Mouse (Mus musculus): ENCODE results near the gene Olfr325. TPM values are rescaled to one million over a fixed set of nuclear protein-coding genes. Genes with fewer than 3 reads are reported as not detected.

Gene Olfr325
- total RNA-seq, 2 experiments from 2014 or later, result not detected

DNA sequence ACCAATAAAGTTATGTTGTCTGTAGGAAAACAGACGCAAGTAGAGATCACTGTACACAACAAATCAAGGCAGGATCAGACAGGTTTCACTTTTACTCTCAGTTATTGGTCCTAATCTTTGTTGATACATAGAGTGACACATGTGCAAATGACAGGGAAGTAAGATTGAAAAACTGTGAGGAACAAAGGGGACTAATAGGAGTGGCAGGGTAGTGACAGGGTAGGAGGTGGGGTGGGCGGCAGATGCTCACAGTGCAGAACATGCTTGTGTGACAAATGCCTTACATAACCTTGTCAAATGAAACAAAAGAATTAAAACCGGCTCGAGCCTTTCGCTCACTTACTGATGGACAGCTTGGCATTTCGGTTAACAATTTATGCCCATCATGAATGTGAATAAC lies 41.3 kb downstream of the Olfr325 start:
- DNase-seq (ENCODE audit: low spot score in 2 of 2), result no peak
- intact Hi-C loops (cut with DNase I), result no loop called here

DNA sequence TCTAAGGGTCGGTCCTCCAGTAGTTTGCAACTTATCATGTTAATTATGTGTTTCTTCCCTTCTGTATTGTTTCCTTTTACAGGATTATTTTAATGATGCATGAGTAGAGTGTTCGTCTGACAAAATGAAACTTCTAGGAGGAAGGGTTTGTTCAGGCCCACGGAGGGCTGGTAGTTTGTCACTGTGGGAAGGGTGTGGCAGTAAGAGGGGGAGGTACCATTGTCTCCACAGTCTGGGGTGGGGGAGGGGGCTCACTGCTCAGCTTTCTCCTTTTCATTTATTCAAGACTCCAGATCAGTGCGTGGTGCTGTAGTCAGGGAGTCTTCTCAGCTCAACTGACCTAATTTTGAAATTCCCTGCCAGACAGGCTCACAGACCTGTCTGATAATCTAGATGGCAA lies 48.6 kb downstream of the Olfr325 start:
- intact Hi-C loops (cut with DNase I), result no loop called here
- DNase-seq (ENCODE audit: low spot score in 2 of 2), result no peak

DNA sequence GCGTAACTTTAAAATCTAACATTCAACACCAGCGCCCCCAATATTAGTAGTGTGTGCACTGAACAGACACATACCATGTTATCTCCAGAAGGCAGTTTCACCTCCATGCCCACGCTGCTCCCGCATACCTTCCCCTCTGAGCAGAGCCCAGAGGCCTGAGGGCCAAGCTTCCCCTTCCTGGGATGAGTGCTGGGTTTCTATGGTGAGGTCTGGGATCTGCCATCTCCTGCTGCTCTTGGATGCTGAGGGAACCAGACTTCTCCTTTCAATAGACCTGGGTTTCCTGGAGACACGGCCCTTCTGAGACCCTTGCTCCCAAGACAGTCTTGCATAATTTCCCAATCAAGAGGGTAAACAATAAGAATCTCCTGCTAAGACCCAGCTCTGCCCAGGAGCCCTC lies 52.9 kb downstream of the Olfr325 start, which contains the start of gene Olfr323:
Olfr323 (minus strand) TSS at position 101 of the 400 bp plus-strand sequence.
- intact Hi-C loops (cut with DNase I), result no loop called here
- DNase-seq (ENCODE audit: low spot score in 2 of 2), result no peak

Other genes with a start within 250 kb of the Olfr325 start
- 10 to 100 TPM; 42.5 to 57.4 TPM for gene Zfp672, start 247.4 kb upstream of the Olfr325 start, total RNA-seq (2021)
- gene Sh3bp5l, start 247.0 kb upstream of the Olfr325 start, total RNA-seq (2021), result 10 to 100 TPM; 53.6 to 57.8 TPM
- gene Lypd8, start 198.7 kb upstream of the Olfr325 start, total RNA-seq (2021), result not detected
- gene 1810065E05Rik, start 156.6 kb upstream of the Olfr325 start, total RNA-seq (2021), result not detected
- gene Gm12253, start 145.2 kb upstream of the Olfr325 start, total RNA-seq (2021), result not detected
- gene Lypd9, start 124.8 kb upstream of the Olfr325 start, total RNA-seq (2021), result not detected
- gene Olfr30, start 115.5 kb upstream of the Olfr325 start, total RNA-seq (2021), result not detected
- not detected for gene Olfr332, start 85.2 kb upstream of the Olfr325 start, total RNA-seq (2021)
- not detected for gene Olfr331, start 75.2 kb upstream of the Olfr325 start, total RNA-seq (2021)
- not detected for gene Olfr330, start 42.9 kb upstream of the Olfr325 start, total RNA-seq (2021)
- not detected for gene Olfr329-ps, start 31.3 kb upstream of the Olfr325 start, total RNA-seq (2021)
- gene Olfr328, start 22.1 kb upstream of the Olfr325 start, total RNA-seq (2021), result under 1 TPM in 1 of 2 experiments, not detected in 1; 0.10 TPM
- gene Olfr224, start 7.2 kb upstream of the Olfr325 start, total RNA-seq (2021), result not detected
- gene Olfr324, start 17.4 kb downstream of the Olfr325 start, total RNA-seq (2021), result not detected
- not detected for gene 2210407C18Rik, start 38.3 kb downstream of the Olfr325 start, total RNA-seq (2021)
- not detected for gene Olfr323, start 52.8 kb downstream of the Olfr325 start, total RNA-seq (2021)
- not detected for gene Trim58, start 62.7 kb downstream of the Olfr325 start, total RNA-seq (2021)
- not detected for gene Olfr322, start 81.1 kb downstream of the Olfr325 start, total RNA-seq (2021)
- not detected for gene Olfr320, start 103.4 kb downstream of the Olfr325 start, total RNA-seq (2021)
- gene Olfr319, start 121.4 kb downstream of the Olfr325 start, total RNA-seq (2021), result not detected
- gene Olfr318, start 146.3 kb downstream of the Olfr325 start, total RNA-seq (2021), result under 1 TPM in 1 of 2 experiments, not detected in 1; 0.11 TPM
- gene Olfr317, start 161.5 kb downstream of the Olfr325 start, total RNA-seq (2021), result not detected
- 1 to 10 TPM in 1 of 2 experiments, under 1 TPM in 1; 0.79 to 1.0 TPM for gene Olfr316, start 175.0 kb downstream of the Olfr325 start, total RNA-seq (2021)
- not detected for gene Olfr315, start 195.5 kb downstream of the Olfr325 start, total RNA-seq (2021)
- not detected for gene Olfr314, start 205.2 kb downstream of the Olfr325 start, total RNA-seq (2021)
- gene Fam183b, start 224.2 kb downstream of the Olfr325 start, total RNA-seq (2021), result 1 to 10 TPM; 2.2 to 2.9 TPM
- gene Olfr313, start 237.3 kb downstream of the Olfr325 start, total RNA-seq (2021), result not detected